Mouse (Mus musculus) forelimb bud, embryonic 11.5 days (tissue): ENCODE data around the gene Emilin1.
A peak's percentile ranks its signal among the peaks of the same experiment; 100 is the strongest.

Experiments
- DNase-seq: peaks from one replicate; pipeline ENCODE4 v3.0.0-alpha.2; 2012; ENCODE audit warnings: low read depth, low spot score

Gene Emilin1

GRCm38 (mm10) chr5:30959198-30959854 is 46.1 kb downstream of the Emilin1 start:
- DNase-seq, result no peak

DNA sequence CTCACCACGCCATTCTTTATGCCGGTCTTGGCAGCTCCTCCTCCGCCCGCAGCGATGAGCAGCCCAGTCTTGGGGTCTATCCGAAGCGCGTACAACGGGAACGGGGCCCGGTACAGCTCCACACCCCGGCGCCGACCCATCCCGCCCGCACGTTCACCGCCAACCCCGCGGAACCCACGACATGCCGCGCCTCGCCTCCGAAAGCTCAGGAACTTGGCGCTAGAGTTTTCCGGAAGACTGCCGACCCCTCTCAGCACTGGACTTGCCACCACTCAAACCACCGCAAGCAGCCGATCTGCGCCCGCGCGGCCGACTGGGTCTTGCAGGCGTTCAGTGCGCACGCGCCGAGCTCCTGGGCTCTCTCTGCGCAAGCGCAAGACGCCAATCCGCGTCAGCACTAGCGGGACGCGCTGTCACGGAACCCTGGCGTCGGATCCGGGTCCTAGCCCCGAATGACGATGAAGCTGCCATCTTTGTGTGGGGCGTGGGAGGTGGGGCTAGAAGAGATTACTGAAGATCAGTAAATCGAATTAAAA is 46.8 kb downstream of the Emilin1 start, which contains the start of gene Preb:
Gene Preb, minus strand, starts transcription at position 396 of the 536 bp plus-strand sequence.
- DNase-seq, result peak; percentile 99

DNA sequence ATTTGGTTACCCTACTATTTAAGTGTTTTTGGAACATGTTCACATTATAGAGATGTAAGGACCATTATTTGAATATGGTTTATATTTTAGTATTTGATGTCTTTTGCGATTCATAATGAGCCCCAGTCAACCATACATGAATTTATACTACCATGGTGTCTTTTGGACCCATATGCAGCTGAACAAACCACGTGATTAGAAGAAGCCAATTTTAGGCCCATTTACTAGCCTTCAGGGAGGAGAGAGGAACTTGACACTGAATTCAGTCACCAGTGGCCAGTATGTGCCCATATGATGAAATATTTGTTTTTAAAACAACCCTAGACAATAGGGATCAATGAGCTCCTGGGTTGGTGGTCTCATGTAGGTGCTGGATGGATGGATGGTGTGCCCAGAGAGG is 47.6 kb downstream of the Emilin1 start:
- DNase-seq, result no peak

GRCm38 (mm10) chr5:30961545-30962505 is 48.6 kb downstream of the Emilin1 start:
- DNase-seq, result no peak

- no peak for DNase-seq
Measured at GRCm38 (mm10) chr5:30963916-30964315, 50.7 kb downstream of the Emilin1 start.

DNA sequence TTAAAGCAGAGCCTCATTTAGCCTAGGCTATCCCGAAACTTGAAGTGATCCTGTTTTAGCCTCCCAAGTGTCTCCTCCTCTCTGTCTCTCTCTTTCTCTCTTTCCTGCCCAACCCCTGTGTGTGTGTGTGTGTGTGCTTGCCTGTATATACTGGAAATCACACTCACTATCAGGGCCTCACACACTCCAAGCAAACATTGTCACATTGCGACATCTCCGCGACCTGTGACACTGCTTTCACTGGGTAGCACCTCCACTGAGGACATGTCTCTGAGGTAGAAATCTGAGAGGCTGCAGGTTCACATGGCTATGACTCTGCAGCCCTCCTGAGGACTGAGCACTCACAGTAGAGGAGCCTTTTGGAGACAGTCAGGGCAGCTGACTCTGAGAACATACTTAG is 53.0 kb downstream of the Emilin1 start:
- DNase-seq, result no peak

- no peak for DNase-seq
Measured at GRCm38 (mm10) chr5:30968416-30968815, 55.2 kb downstream of the Emilin1 start, which contains the start of gene Tcf23. Gene Tcf23, plus strand, starts transcription at chr5:30968662.

DNA sequence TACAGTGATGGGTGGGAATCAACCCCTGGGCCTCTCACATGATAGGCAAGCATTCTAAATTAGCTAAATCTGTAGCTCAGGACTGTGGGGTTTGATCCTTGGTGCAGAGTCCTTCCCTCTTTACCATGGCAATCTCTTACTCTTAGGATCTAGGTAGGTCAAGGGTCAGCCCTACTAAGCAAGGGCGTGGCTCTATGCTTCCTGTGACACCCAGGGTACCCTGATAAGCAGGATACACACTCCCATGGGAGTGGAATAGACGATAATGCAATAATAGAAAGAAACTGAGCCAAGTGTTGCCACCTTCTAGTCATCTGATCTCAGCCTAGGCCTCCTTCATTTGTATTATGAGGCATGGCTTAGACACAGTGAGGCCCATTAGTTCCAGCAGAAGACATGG is 56.2 kb downstream of the Emilin1 start:
- DNase-seq, result no peak
